Mouse (Mus musculus): ENCODE results near the gene Slc30a6.

DNA sequence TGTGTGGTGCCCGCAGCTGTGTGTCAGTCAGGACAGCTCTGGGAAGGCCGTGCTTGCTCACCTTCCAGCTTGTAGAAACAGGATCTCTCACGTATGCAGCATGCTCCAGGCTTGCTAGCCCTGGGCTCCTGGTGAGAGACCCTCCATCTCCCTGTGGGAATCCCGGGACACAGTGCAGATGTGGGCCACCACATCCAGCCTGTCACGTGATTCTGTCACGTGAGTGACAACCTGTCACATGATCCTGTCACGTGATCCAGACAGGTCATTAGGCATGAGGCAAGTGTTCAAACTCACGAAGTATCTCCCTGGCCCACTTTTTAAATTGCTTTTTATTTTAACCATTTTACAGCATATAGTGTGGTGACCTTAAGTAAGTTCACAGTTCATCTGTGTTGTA lies 17.9 kb downstream of the Slc30a6 start:
- TF ChIP-seq EP300 (IDR thresholded peaks at IDR 0.05; ENCODE audit: insufficient read depth, low read depth, low read length) (no peak), CTCF (IDR thresholded peaks at IDR 0.05; ENCODE audit: low read depth, low read length) (no peak)

Measured in ES-Bruce4 (cell line).